Mouse (Mus musculus) G1E (cell line): ENCODE data around the gene Gab3.

Source experiments
- CTCF ChIP-seq: IDR thresholded peaks from 2 replicates; pipeline ENCODE4 v1.5.1; 2012; ENCODE audit warnings: low read depth, low read length, inconsistent platforms, mixed read lengths
- GATA1 ChIP-seq: IDR thresholded peaks from 2 replicates; pipeline ENCODE4 v1.6.1; 2012; ENCODE audit warnings: borderline replicate concordance, low read length, inconsistent platforms, mixed read lengths
- GATA2 ChIP-seq: IDR thresholded peaks from 2 replicates; pipeline ENCODE4 v1.6.1; 2012; ENCODE audit warnings: low read depth, low read length, inconsistent platforms, borderline replicate concordance
- POLR2AphosphoS5 ChIP-seq: IDR thresholded peaks from 2 replicates; pipeline ENCODE4 v1.6.1; 2012; ENCODE audit warnings: low read depth, low read length, inconsistent platforms; ENCODE audit not compliant: insufficient replicate concordance
- TAL1 ChIP-seq: conservative IDR thresholded peaks from 2 replicates; pipeline ENCODE4 v1.6.1; 2012; ENCODE audit warnings: low read depth, low read length, inconsistent platforms, mixed read lengths

DNA sequence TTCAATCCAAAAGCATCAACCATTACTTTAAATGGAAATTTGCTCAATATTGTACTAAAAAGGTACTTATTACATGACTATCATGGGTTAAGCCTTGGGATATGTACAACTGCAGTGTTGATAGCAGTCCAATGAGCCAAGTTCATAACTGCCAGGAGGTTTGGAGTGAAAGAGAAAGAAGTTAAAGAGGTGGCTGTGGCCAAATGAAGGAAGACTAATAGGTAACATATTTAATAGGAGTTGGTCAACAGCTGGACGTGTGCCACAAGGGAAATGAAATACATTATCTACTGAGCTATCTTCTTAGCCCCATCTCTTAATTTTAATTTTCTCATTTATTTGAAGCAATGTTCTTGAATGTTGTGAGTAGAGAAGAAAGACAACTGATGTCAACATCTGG, 39.3 kb downstream of the Gab3 start:
- TF ChIP-seq CTCF (no peak), GATA1 (no peak), TAL1 (no peak), POLR2AphosphoS5 (no peak), GATA2 (no peak)
